Mouse (Mus musculus) activated CD4-positive, CD25-positive, alpha-beta regulatory T cell, adult 9 weeks (primary cell): ENCODE data around the gene Dhdds. TPM values are rescaled to one million over a fixed set of nuclear protein-coding genes. Genes with fewer than 3 reads are reported as not detected.

Experiments
- polyA plus RNA-seq: library from polyadenylated mRNA; unstranded; fragments of 100-300 nt; shearing (Covaris generic); gene quantifications from one replicate; pipeline ENCODE4 v1.2.1, GENCODE M21; 2017

Dhdds gene
- polyA plus RNA-seq: 37.4 TPM

DNA sequence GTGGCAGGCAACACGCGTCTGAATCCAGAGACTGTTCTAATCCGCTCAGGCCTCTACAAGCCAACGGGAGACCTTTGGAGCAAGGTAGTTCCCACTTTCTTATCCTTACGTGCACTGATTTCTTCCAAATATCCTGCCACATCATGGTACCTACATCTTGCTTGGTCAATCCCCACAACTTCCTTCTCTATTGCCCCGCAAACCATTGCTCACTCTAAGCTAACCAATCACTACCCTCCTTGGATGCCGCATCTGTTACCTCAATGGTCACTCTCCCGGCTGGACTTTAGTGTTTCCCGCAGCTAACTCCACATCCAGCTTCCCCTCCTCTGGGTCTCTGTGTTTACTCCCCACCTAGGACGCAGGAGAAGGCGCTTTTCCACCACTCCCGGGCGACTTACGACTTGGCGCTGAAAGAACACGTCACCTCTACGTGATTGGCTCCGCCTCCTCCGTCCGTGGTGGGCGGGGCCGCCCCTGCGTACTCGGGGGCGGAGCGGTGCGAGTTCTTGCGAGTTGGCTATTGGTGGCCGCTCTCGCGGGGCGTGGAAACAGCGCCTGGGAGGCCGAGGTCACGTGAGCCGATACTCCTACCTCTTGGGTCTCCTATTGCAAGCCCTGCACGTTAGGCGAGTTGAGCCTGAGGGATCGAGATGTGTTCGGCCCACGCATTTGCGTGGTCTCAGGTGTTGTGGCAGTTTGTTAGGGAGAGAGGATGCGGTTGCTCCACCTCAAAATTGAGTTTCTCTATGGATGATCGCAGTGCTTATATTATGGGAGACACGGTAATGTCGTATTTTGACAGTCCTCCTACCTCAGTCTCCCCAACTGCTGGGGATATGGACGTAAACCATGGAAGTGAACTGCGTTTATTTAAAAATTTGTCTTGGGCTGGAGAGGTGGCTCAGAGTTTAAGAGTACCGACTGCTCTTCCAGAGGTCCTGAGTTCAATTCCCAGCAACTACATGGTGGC, at the start of gene Dhdds:
Gene Dhdds, minus strand, starts transcription at position 453 of the 973 bp plus-strand sequence.

DNA sequence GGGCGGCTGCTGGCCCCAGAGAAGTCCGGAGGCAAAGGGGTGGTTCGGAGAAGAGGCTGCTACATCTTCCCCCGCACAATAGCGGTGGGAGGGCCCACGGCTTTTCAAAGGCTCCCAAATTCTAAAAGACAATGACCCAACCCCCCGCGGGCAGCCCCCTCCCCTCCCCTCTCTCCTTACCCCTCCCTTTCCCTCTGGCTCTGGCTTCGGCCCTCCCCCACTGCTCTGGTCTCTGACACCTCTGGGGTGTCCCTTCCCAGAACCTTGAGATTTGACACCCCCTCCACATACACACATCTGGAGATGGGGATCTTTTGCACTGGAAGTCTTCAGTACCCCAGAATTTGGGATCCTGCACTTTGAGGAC, 18.0 kb upstream of the Dhdds start, which contains the start of gene Lin28a:
Gene Lin28a, minus strand, starts transcription at position 63 of the 367 bp plus-strand sequence.

DNA sequence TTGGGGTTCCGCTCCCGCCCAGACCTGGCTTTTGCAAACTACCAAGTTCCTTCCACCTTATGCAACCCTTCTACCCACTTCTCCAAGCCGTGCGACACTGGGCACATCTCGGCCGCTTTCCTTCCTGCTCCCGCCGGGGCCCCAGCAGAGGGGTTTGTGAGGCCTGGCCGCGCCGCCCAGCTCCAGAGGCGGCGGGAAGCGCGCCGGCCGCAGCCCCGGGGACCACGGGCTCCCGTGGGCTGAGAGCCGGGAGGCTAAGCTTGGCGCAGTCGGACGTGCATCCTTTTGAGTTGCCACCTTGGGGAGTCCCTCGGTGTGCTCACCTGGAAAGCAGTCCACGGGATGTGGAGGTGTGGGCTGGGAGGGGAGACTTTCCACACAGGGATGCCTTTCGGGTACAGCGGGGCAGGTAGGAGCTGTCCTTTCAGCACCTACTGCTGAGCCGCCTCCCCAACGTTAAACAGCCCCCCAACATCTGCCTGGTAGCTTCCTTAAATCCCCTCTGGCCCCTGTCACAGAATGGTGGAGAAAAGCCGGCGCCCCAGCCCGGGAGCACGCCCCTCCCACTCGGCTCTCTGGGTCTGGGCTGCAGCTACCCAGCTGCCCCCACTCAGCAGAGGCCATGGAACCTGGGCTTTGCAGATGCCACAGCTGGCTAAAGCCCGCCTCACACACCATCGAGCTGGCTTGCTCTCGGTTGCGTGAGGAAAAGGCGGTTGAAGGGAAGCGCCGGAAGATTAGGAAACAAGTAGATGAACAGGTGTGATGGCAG, 32.4 kb downstream of the Dhdds start, which contains the start of gene Hmgn2:
Gene Hmgn2, minus strand, starts transcription at position 501 of the 772 bp plus-strand sequence.

Other genes starting within 250 kb of the Dhdds start
- gene Arid1a, start 244.1 kb downstream of the Dhdds start, polyA plus RNA-seq: 32.8 TPM
- gene Rps6ka1, start 113.1 kb downstream of the Dhdds start, polyA plus RNA-seq: 295 TPM
- 392 TPM for gene Hmgn2, start 32.3 kb downstream of the Dhdds start, polyA plus RNA-seq
- not detected for gene Lin28a, start 17.9 kb upstream of the Dhdds start, polyA plus RNA-seq
- gene Zfp683, start 52.9 kb upstream of the Dhdds start, polyA plus RNA-seq: 1.5 TPM
- 15.4 TPM for gene Crybg2, start 59.9 kb upstream of the Dhdds start, polyA plus RNA-seq
- gene Cd52, start 94.2 kb upstream of the Dhdds start, polyA plus RNA-seq: 3,032 TPM
- 41.2 TPM for gene Ubxn11, start 101.7 kb upstream of the Dhdds start, polyA plus RNA-seq
- gene Sh3bgrl3, start 127.9 kb upstream of the Dhdds start, polyA plus RNA-seq: 1,513 TPM
- gene Cep85, start 186.2 kb upstream of the Dhdds start, polyA plus RNA-seq: 84.8 TPM
- gene Gm7534, start 202.1 kb upstream of the Dhdds start, polyA plus RNA-seq: not detected
- gene Catsper4, start 226.5 kb upstream of the Dhdds start, polyA plus RNA-seq: not detected
- 0.33 TPM for gene Cnksr1, start 237.5 kb upstream of the Dhdds start, polyA plus RNA-seq
- gene E130218I03Rik, start 242.7 kb upstream of the Dhdds start, polyA plus RNA-seq: 9.6 TPM
- gene Zfp593, start 244.7 kb upstream of the Dhdds start, polyA plus RNA-seq: 16.6 TPM
- not detected for gene Gm30191, start 246.0 kb upstream of the Dhdds start, polyA plus RNA-seq